Mouse (Mus musculus): ENCODE results near the gene Sec24d.

Gene Sec24d

DNA sequence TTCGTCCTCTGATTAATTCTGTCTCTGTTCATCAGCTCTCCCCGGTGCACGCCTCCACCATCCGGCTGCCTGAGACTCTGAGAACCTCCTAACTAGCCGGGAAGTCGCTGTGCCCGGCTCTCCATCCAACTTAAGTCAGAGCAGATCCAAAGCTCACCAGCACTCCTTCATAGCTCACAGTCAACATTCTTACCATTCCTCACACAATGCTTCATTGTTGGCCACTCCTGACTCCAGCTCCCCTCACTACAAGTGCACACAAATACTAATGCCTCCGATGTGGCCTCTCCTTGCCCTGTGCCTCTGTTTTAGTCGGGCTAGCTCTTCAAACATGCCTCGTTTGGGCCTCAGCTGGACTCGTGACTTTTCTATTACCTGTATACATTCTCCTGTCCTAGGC lies 29.4 kb downstream of the Sec24d start:
- DNase-seq (ENCODE audit: low spot score in 2 of 2): no peak

DNA sequence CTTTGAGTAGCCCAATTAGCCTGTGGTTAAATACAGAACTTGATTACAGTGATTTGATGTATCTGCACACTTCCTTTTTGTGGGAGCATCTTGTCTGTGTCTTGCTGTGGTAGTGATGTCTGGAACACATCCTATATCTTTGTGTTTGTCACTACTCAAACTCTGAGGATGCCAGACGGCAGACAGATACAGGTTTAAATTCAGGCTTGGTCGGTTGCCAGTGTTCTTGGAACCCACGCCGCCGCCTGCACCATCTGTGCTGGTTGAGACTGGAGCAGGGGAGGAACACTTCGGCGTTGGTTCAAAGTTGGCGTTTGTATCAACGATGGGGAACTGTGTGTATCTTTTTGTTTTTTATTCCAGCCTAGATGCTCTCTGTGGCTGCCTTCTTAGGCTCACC lies 31.0 kb downstream of the Sec24d start:
- DNase-seq (ENCODE audit: low spot score in 2 of 2): no peak

DNA sequence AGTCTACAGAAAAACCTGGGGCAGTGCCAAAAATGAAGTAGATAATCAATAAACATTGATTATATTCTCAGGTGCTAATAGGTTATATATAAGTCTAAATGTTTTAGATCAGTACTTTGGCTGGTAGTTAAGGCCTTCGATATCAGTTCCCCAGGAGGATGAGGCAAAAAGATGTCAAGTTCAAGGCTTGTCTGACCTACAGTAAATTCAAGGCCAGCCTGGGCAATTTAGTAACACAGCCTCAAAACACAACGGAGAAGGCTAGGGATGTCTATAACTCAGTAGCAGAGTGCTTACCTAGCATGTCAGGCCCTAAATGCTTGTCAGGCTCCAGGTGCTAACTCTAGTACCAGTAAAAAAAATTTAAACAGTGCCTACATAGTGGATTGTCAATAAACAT lies 34.3 kb downstream of the Sec24d start:
- DNase-seq (ENCODE audit: low spot score in 2 of 2): no peak

DNA sequence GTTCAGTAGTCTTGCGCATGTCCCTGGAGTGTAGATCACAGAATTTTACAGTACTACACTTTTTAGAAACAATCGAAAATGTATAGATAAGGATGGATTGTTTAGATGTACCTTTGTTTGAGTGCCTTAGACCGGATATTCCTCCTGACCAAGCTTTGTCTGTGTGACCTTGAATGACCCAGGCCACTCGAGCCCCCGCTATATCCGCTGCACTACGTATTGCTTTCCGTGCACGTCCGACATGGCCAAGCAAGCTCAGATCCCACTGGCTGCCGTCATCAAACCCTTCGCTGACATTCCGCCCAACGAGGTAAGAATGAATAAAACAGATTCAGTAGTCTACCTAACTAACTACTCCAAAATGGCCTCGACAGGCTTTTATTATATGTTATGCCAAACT lies 38.4 kb downstream of the Sec24d start:
- DNase-seq (ENCODE audit: low spot score in 2 of 2): no peak

DNA sequence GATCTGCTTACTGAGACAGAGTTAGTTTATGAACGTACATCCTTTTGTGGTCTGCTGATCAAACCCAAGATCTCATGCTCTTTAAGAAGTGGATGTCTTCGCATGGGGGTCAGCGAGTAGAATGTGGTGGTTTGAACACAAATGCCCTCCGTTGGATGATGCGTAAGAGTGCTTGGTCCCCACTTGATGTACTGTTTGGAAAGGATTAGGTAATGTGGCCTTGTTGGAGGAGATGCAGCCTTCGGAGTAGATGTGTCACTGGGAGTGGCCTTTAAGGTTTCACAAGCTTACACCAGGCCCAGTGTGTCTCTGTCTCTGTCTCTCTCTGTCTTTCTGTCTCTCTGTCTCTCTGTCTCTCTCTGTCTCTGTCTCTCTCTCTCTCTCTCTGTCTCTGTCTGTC lies 40.2 kb downstream of the Sec24d start:
- no peak for DNase-seq (ENCODE audit: low spot score in 2 of 2)

DNA sequence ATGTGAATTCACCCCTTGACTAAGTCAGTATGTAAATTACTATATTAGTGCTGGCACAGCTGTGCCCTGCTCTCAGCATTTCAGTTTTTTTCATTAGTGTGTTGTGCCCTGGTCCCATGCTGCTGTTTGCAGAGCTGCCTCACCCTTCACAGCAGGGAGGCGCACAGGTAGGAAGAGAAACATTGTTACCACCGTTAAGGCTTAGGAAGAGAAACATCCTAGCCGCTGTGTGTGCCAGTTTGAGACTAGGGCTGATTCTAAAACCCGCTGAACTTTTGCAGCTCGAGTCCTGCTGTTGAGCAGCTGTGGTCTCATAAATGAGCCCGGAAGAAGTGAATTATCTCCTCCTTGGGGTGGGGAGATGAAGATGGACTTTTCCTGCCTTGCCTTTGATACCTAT lies 41.9 kb downstream of the Sec24d start:
- no peak for DNase-seq (ENCODE audit: low spot score in 2 of 2)

DNA sequence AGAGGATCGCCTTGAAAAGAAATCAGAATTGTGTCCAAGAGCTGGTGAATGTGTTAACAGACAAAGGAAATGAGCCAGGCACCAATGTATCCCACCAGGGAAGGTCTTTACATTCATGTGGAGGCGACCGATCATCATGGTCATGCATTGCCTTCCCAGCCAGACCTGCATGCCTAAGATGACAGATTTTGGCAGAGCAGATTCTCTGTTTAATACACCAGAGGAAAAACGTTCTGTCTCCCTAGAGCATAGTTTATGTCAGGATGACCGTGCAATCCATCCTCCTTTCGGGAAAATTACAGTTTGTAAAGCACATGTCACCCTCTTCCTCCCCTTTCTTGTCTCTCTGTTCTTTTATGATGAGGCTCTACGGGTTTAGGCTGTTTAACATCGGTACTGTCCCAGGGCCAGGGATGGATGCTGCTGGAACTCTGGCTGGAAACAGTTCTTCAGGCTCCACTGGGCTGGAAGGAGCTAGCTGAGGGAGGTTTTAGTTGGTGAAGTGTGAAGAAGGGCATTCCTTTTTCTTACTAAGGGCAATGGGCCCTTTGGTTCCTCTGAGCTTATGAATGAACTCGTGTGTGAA lies 45.3 kb downstream of the Sec24d start:
- DNase-seq (ENCODE audit: low spot score in 2 of 2): no peak

DNA sequence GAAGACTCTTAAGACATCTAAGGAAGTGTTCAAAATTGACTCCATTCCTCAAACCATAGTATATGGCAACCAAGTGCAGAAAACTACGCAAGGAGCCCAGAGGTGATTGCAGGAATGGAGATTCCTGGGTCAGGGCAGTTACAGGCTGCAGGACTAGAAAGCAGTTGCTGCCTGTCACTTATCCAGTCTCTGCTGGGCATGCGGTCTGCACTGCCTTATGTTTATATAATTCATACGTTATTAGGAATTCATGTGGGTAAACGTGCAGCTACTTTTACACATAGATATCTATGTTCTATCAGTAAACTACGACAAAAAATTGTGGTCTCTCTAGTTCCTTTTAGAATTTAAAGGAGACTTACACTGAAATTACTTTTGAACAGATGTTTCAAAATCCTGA lies 46.2 kb downstream of the Sec24d start:
- DNase-seq (ENCODE audit: low spot score in 2 of 2): no peak

DNA sequence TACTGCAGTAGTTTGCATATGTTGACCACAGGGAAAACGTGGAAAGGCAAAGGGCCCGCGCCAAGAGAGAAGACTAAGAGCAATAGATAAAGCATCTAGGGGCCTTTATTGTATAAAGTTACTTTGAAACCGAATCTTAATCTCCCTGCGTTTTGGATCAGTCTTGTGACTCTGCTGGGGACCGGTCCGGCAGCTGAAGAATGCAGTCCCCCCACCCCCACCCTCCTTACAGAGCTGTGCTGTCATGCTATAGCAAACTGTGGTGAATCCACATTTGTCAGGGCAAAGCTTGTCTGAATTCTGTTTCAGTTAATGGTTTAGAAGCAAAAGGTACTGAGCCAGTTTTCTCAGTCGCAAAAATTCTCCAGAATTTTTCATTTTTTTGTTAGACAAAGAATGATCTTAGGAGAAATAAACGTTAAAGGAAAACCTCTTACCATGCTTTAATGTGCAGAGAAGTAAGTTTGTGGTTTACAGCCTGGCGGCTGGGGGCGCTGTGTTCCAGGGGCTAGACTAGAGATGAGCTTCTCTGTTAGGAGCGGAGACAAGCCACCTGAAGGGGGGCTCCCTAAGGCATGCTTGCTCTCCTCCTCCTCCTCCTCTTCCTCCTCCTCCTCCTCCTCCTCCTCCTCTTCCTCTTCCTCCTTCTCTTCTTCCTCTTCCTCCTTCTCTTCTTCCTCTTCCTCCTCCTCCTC lies 46.8 kb downstream of the Sec24d start:
- no peak for DNase-seq (ENCODE audit: low spot score in 2 of 2)

DNA sequence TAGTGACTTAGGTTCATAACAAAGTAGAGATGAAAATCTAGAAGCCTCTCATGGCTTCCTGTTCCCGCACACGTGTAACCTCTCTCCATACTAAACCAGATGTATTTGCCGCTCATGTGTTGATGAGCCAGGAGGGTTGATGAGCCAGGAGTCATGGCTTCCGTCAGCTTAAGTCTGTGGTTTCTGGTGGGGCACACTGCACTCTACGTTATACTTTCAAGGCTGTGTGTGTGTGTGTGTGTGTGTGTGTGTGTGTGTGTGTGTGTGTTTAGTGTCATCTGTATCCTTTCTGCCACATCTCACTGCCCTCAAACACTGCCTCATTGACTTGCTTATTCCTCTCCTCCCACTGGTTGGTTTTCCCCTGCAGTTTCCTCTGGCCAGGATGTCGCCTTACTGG lies 48.8 kb downstream of the Sec24d start:
- no peak for DNase-seq (ENCODE audit: low spot score in 2 of 2)

DNA sequence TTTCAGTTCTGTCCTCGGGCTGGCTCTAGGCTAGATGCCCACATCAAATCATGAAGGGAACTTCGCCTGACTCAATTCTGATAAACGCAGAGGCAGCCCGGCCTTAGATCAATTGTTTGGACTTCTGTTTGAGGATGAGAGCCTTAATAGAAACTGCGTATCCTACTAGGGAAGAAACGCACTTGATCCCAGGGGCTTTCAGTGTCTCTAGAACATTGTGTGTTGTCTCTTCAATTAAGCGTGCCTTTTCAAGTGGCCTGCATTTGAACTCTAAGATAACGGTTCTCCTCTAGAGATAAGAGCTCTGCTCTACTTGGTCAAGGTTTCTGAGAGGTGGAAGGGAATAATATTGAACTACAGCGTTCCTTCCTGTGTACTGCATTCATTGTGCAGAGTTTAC lies 49.8 kb downstream of the Sec24d start:
- DNase-seq (ENCODE audit: low spot score in 2 of 2): no peak

DNA sequence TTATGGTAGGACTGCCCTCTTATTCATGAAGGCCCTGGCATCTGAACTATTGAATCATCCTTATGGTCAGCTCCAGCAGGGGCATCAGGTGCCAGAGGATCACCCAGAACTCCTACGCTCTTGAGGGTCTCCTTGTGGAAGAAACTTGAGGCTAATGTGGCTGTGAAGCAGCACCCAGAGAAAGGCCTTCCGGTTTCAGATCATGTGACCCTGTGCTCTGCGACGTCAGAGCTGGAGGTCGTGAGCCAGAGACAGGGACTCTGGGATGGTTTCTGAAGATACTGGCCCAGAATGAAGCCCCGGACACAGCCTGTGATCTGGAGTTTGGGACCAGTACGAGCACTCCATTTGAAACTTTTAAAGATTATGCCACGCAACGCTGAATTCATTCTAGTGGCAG lies 53.1 kb downstream of the Sec24d start:
- DNase-seq (ENCODE audit: low spot score in 2 of 2): no peak

DNA sequence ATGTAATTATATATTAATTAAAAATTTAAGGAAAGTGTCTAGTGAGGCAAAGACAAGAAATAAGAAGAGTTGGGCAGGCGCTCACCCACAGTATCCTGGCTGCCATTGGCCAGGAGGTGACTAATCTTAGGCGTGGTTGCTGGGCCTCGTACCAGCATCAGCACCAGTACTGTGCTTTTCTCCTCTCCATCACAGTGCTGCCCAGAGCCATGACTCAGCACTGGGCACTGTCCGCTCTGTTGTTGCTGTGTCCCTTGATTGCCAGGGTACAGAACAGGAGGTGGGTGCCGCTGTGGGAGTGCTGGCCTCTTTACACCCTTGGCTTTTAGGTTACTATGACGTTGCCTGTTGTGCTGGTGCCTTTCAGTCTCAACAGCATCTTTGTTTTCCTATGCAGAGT lies 54.4 kb downstream of the Sec24d start:
- DNase-seq (ENCODE audit: low spot score in 2 of 2): no peak

DNA sequence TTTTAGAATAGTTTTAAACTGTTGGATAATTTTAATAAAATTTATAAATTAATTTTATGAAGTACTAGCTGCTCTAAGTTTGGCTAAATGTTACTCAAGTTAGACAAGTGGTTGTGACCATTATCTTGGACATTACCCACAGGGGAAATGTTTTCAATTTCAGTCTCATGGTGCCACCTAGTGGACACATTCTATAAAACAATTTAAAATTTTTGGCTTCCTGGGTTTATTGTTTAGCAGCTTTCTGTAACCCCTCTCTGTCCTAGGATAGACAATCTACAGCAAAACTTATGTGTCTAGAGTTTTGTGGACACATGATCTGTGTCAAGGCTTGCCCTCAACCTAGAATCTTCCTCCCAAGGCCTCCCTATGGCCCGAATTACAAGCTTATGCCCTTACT lies 54.9 kb downstream of the Sec24d start:
- DNase-seq (ENCODE audit: low spot score in 2 of 2): no peak

DNA sequence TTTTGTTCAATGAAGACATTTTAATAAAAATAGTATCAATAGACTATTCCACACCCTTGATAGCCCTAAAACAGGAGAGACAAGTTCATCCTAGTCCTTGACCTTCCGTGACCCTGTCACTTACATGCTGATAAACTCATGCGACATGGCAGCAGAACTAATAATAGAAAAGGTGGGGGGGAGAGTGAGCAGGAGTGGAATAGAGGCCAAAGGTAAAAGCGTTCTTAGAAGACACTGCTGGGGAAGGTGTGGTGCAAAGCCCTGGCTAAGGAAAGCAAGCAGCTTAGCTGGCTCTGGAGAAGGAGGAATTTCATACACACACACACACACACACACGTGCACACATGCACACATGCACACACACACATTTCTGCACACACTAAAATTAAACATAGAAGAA lies 57.1 kb downstream of the Sec24d start:
- no peak for DNase-seq (ENCODE audit: low spot score in 2 of 2)

DNA sequence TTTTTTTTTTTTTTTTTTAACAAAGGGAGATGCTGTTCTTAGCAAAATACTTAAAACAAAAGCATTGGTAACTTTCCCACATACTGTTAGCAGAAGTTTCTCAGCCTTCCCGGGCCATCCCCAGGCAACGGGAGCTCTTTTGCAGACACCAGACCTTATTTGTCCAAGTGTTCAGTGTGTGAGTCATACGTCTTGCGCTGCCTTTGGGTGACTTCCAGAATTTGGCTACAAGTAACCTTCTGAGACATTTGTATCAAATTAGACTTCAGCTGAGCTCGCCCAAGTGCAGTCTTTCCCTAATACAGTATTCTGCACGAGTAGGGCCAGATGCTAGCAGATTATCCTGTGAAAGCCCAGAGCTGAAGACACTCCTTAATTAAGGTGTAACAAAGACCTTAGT lies 62.0 kb downstream of the Sec24d start:
- DNase-seq (ENCODE audit: low spot score in 2 of 2): no peak

DNA sequence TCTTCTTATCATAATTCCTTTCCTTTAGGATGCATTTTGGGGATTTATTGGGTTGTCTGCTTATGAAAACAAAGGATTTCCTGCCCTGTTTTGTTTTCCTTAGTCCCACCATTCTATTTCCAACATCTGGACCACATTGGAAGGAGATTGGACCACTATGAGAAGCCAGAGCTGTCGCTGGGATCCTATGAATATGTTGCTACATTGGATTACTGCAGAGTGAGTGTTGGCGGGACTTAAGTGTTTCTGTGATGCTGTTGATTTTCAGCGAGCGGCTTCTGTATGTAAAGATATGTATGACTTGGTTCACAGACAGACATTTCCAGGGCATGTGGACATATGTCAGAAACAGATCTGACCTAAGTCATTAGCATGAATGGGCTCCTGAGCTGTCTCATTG lies 63.0 kb downstream of the Sec24d start:
- no peak for DNase-seq (ENCODE audit: low spot score in 2 of 2)

DNA sequence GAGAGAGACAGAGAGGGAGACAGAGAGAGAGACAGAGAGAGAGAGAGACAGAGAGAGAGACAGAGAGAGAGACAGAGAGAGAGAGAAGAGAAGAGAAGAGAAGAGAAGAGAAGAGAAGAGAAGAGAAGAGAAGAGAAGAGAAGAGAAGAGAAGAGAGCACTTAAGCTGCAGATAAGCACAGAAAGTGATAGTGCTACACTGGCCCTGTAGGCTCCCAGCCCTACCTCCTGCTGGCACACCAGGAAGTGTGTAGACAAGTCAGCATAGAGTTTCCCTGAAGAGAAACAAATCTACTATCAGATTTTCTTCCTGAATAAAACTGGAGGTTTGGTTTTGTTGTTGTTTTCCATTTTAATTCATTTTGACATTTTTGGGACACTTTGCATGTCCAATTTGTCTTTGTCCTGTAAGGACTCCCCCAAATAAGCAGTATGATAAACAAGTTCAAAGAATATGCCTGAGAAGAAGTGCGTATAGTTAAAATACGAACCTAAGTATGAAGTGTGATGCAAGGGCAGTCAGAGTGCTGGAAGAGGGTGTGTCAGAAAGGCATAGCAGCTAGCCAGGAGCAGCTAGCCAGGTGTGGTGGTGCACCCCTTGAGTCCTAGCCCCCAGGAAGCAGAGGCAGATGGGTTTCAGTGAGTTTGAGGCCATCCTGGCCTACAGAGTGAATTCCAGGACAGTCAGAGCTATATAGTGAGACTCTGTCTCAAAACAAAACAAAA lies 65.2 kb downstream of the Sec24d start:
- DNase-seq (ENCODE audit: low spot score in 2 of 2): no peak

DNA sequence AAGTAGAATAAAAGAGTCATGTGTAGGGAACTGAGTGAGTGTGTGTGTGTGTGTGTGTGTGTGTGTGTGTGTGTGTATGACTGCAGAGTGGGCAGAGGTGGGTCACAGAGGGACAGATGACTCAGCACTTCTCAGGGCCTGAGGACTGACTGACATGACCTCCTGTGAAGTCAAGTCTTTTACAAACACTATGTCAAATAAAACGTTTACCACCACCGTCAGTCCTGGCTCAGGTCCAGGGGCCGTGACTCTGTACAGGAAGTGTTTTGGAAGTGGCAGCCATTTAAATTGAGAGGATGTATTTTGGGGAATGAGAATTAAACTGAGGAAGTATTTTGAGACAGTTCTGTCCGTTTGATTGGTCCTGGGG lies 65.8 kb downstream of the Sec24d start:
- DNase-seq (ENCODE audit: low spot score in 2 of 2): no peak

DNA sequence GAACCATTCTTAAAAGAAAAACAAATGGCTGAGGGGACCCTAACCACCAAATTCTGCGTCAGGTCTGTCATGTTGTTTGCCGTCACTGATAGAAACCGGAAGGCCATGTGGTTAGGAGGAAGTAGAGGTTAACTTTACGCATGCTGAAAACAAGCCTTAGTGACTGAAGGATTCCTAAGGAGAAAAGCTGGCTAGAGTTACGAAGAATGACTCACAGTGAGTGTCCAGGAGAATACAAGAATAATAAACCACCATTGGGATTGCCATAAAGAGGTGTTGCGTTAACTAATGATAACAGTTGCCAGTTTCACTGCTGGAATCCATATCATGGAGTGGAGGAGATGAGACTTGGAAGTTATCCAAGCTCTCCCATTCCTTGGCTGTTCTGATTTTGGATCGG lies 67.7 kb downstream of the Sec24d start:
- no peak for DNase-seq (ENCODE audit: low spot score in 2 of 2)

DNA sequence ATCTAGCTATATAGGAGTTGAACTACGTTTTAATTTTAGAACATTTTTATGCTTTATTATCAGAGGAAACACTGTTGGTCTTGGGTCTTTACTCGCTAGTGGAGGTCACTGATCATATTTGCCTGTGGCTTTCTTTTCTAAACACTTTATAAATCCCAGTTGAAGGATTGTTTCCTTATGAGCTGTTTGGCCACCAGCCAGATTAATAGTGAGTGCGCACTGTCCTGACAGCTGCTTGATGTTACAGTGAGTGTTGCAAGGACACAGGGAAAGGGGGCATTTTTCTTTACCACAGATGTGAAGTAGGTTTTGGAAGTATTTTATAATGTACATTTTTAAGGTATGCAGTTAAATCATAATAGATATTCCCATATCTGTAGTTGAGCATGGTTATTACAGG lies 68.2 kb downstream of the Sec24d start:
- DNase-seq (ENCODE audit: low spot score in 2 of 2): no peak

DNA sequence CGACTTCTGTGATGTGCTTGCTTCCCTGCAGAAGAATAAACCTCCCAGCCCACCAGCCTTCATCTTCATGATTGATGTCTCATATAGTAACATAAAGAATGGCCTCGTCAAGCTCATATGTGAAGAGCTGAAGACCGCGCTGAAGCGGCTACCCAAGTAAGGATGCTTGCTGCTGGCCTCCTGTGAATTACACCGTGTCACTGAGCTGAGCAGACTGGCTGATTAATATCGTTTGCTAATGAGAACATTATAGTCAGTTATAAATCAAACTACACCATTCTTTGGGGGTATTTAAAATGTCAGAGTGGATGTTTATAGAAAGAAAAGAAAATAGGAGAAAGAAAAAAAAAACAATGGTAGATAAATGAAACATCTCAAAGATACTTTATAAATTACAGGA lies 69.2 kb downstream of the Sec24d start:
- DNase-seq (ENCODE audit: low spot score in 2 of 2): no peak

DNA sequence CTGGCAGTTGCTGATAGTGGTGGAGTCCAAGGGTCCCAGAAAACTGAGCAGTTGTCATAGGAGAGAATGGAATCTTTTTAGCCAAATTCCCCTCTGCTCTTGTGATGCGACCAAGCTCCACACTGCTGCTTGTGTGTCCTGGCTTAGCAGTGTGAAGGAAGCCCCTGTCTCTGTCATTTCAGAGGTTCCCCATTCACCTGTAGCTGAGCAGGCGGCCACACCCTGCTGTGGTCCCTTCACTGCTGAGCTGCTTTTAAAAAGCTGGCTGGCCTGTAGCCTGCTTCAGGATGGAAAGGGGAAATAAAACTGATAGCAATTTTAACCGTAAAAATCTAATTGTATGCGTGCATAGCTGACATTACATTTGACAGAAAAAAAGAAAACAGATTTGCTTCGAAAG lies 69.7 kb downstream of the Sec24d start:
- no peak for DNase-seq (ENCODE audit: low spot score in 2 of 2)

DNA sequence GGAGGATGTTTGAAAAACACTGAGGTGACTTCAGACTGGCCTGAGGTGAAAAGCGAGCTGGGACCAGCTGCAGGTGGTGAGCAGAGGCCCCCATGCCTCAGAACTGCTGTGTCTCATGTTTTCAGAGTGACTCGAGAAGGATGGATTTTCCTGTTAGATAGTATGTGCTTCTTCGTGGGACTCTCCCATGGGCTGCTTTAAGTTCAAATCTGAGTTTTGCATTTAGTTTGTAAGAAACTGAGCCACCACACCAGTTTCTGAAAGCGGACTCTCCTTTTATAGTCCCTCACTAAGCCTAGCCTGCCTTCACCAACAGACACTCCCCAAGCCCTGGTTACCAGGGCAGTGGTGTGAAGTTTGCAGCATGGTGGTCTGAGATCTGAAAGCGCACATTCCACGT lies 70.6 kb downstream of the Sec24d start:
- DNase-seq (ENCODE audit: low spot score in 2 of 2): no peak

Data from spleen, postnatal 14 days (tissue).